Mouse (Mus musculus): ENCODE measurements around the gene Bola2. TPM values are rescaled to one million over a fixed set of nuclear protein-coding genes. Genes with fewer than 3 reads are reported as not detected.

Gene Bola2
- total and polyA plus RNA-seq, 3 experiments: 163 to 436 TPM; not detected in 1

DNA sequence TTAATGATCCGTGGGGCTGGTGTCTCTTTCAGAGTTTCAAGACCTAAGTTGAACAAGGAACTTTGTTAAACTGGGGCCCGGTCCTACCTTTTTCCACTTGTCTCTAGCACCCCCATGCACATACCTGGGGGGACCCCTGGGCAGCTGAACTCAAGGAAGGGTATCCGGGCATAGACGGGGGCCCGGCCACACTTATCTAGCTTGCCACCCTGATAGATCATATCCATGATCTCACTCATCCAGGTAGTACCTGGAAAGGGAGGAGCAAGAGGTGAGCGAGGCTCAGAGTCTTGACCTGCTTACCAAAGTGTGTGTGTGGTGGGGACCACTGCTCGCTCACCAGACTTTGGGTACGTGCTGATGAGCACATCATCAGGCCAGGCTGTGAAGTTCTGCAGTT is 20.1 kb upstream of the Bola2 start:
- Histone ChIP-seq H3K36me3 (ENCODE audit: control insufficient read depth in 1 of 2, insufficient read depth in 2 of 2, low read length in 2 of 2) (no peaks in the 10 kb centered on the region; a peak in 1 of 4 replicates), H3K4me3 (ENCODE audit: control insufficient read depth in 1 of 2, insufficient read depth in 1 of 2, low read depth in 2 of 2, low read length in 2 of 2) (no peak overlapping the region), H3K9me3 (replicated peaks; ENCODE audit: insufficient read depth, low read length) (no peaks in the 10 kb centered on the region), H3K9ac (ENCODE audit: control insufficient read depth, low read depth, low read length, poor library complexity, severe bottlenecking) (no peak overlapping the region), H3K79me2 (ENCODE audit: control insufficient read depth, insufficient read depth, low read length, poor library complexity) (no peaks in the 10 kb centered on the region), H3K27me3 (ENCODE audit: control insufficient read depth in 1 of 2, insufficient read depth in 2 of 2, low read length in 2 of 2) (no peaks in the 10 kb centered on the region), H3K27ac (ENCODE audit: control insufficient read depth, low read depth, low read length) (no peak overlapping the region), H3K4me1 (ENCODE audit: control insufficient read depth in 1 of 2, insufficient read depth in 2 of 2, low read length in 2 of 2) (no peaks in the 10 kb centered on the region)
- no peak for TF ChIP-seq MEF2A (IDR thresholded peaks at IDR 0.05; ENCODE audit: extremely low read depth, insufficient replicate concordance, low read depth, low read length, poor library complexity, severe bottlenecking)
- no peak for TF ChIP-seq MAX (IDR thresholded peaks at IDR 0.05; ENCODE audit: low read length)
- no peak for TF ChIP-seq TBP (IDR thresholded peaks at IDR 0.05; ENCODE audit: low read depth, low read length)
- TF ChIP-seq MYC (IDR thresholded peaks at IDR 0.05; ENCODE audit: low read depth, low read length): no peak
- TF ChIP-seq ETS1 (IDR thresholded peaks at IDR 0.05; ENCODE audit: low read depth, low read length): no peak
- TF ChIP-seq BHLHE40 (IDR thresholded peaks at IDR 0.05; ENCODE audit: borderline replicate concordance, low read depth, low read length): no peak
- no peak for TF ChIP-seq RCOR1 (IDR thresholded peaks at IDR 0.05; ENCODE audit: low read depth, low read length)
- TF ChIP-seq EP300 (IDR thresholded peaks at IDR 0.05; ENCODE audit: low read depth in 1 of 2, low read length in 2 of 2): no peak
- no peak for DNase-seq (ENCODE audit: low read depth, low spot score)

- no peaks in the 10 kb centered on the region for H3K79me2 ChIP-seq (ENCODE audit: control insufficient read depth, insufficient read depth, low read length, poor library complexity)
- no peak within 1 kb of the TSS for H3K27ac ChIP-seq (ENCODE audit: control insufficient read depth, low read depth, low read length)
- TF ChIP-seq ZKSCAN1 (IDR thresholded peaks at IDR 0.05; ENCODE audit: low read depth, low read length): no peak
- TF ChIP-seq MXI1 (IDR thresholded peaks at IDR 0.05; ENCODE audit: low read depth, low read length): no peak
- no peak for TF ChIP-seq ZNF384 (IDR thresholded peaks at IDR 0.05; ENCODE audit: low read depth, low read length)
- TF ChIP-seq USF1 (IDR thresholded peaks at IDR 0.05; ENCODE audit: low read depth, low read length): no peak
- TF ChIP-seq TBP (IDR thresholded peaks at IDR 0.05; ENCODE audit: low read depth, low read length): no peak
- TF ChIP-seq GATA1 (IDR thresholded peaks at IDR 0.05; ENCODE audit: low read depth, low read length): no peak
- no peak for TF ChIP-seq POLR2A (IDR thresholded peaks at IDR 0.05; ENCODE audit: control insufficient read depth in 1 of 2, insufficient read depth in 1 of 2, low read depth in 1 of 2, low read length in 2 of 2, poor library complexity in 1 of 2)
- no peak for TF ChIP-seq CHD2 (IDR thresholded peaks at IDR 0.05; ENCODE audit: low read length)
- TF ChIP-seq TCF12 (IDR thresholded peaks at IDR 0.05; ENCODE audit: low read depth, low read length): no peak
- TF ChIP-seq JUND (IDR thresholded peaks at IDR 0.05; ENCODE audit: low read depth, low read length): no peak
- no peak for TF ChIP-seq CHD1 (IDR thresholded peaks at IDR 0.05; ENCODE audit: low read depth, low read length)
- TF ChIP-seq ZMIZ1 (IDR thresholded peaks at IDR 0.05; ENCODE audit: low read depth, low read length): no peak
- TF ChIP-seq MAZ (IDR thresholded peaks at IDR 0.05; ENCODE audit: low read depth, low read length): no peak
- TF ChIP-seq ETS1 (IDR thresholded peaks at IDR 0.05; ENCODE audit: low read depth, low read length): no peak
- TF ChIP-seq SMC3 (IDR thresholded peaks at IDR 0.05; ENCODE audit: low read depth, low read length): no peak
- TF ChIP-seq KAT2A (conservative IDR thresholded peaks at IDR 0.05; ENCODE audit: low read depth, low read length): no peak
- TF ChIP-seq USF2 (IDR thresholded peaks at IDR 0.05; ENCODE audit: borderline replicate concordance in 1 of 2, insufficient read depth in 1 of 2, low read depth in 1 of 2, low read length in 2 of 2): no peak
- no peak for TF ChIP-seq ZC3H11A (IDR thresholded peaks at IDR 0.05; ENCODE audit: low read depth, low read length)
- TF ChIP-seq POLR2AphosphoS5 (IDR thresholded peaks at IDR 0.05; ENCODE audit: borderline replicate concordance, low read depth, low read length): no peak
- H3K9ac ChIP-seq (ENCODE audit: control insufficient read depth, low read depth, low read length, poor library complexity, severe bottlenecking): no peak within 1 kb of the TSS
- H3K4me1 ChIP-seq (ENCODE audit: control insufficient read depth in 1 of 2, insufficient read depth in 2 of 2, low read length in 2 of 2): no peaks in the 10 kb centered on the region
- H3K36me3 ChIP-seq (ENCODE audit: control insufficient read depth in 1 of 2, insufficient read depth in 2 of 2, low read length in 2 of 2): no peaks in the 10 kb centered on the region; a peak in 1 of 4 replicates
- H3K27me3 ChIP-seq (ENCODE audit: control insufficient read depth in 1 of 2, insufficient read depth in 2 of 2, low read length in 2 of 2): no peaks in the 10 kb centered on the region
- no peaks in the 10 kb centered on the region for H3K9me3 ChIP-seq (replicated peaks; ENCODE audit: insufficient read depth, low read length)
- DNase-seq (ENCODE audit: low read depth, low spot score): no peak
- no peak within 1 kb of the TSS for H3K4me3 ChIP-seq (ENCODE audit: control insufficient read depth in 1 of 2, insufficient read depth in 1 of 2, low read depth in 2 of 2, low read length in 2 of 2)
These were observed 19.0 kb upstream of the Bola2 start, which contains the start of gene Sult1a1 for GRCm38 (mm10) chr7:126676207-126676606. Gene Sult1a1, minus strand, starts transcription at chr7:126676432.

Data from MEL (cell line).